Mouse (Mus musculus) liver, adult 2 months (tissue): ENCODE data around the gene Epha3.

Experiments used
- CTCF ChIP-seq: fragments of 200-500 bp; IDR thresholded peaks from 2 replicates; pipeline ENCODE4 v1.5.1; 2011; ENCODE audit warnings: low read depth, low read length, control low read depth
- POLR2A ChIP-seq: fragments of 200-500 bp; IDR thresholded peaks from 2 replicates; pipeline ENCODE4 v1.6.1; 2011; ENCODE audit warnings: low read length, control low read depth; ENCODE audit not compliant: insufficient read depth; ENCODE audit errors: extremely low read depth

DNA sequence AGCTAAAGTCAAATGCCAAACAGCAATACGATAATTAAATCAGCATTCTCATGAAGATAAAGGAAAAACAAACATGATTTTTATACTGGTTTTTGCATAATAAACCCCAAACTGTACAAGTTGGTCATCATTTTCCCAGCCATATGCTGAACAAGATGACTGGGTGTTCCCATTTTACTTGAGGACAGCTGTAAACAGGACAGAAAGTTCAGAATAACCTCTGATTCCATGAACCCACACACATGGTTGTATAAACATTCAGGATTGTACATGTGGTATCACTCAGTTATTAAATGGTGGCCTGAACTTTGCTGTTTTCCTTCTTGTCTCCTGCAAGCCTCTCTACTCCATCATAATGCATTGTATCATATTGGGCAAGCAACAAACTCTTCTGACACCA, 346.3 kb downstream of the Epha3 start:
- TF ChIP-seq POLR2A (no peak), CTCF (no peak)
